Mouse (Mus musculus): ENCODE results near the gene Ddx42.

DNA sequence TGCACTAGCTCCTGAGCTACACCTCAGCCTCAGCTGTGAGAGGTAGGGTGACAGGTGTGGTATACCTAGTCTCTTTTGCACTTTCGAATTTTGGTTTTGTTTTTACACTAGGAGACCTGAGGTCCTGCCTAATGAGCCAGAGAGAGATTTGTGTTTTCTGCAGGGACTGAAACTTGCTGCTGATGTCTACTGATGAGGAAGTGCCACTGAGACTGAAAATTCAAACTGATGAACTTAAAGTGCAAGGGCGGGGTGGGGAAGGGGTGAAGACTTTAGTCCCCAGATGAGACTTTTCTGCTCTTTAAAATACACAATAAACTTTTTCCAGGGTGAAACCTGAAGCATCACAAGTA lies 36.3 kb upstream of the Ddx42 start:
- TF ChIP-seq POLR2A (IDR thresholded peaks at IDR 0.05; ENCODE audit: low read depth, low read length) (no peak), CTCF (IDR thresholded peaks at IDR 0.05; ENCODE audit: extremely low read depth, insufficient read length, insufficient replicate concordance, low read depth, low read length) (no peak)
